In genomic region chr16:18400472-18401216, GRCm38 (mm10) we compare ENCODE assay signal across 9 mouse cellular contexts. TPM values are rescaled to one million over a fixed set of nuclear protein-coding genes. Genes with fewer than 3 reads are reported as not detected.
DNase-seq lines count a peak whose midpoint lies in the region; ATAC-seq lines count a peak whose summit lies in the region.
"Had no signal": no experiment of that assay in that cellular context is flagged by ENCODE, and none has a peak within 500 bp of the region (broad histone marks: within the 10 kb centered on the region; RNA-seq: fewer than 3 reads in every experiment).

No protein-coding gene starts in this region.

- no peak overlapping the region for H3K4me3 ChIP-seq in kidney, embryonic 15.5 days (replicated peaks)
- no peak overlapping the region for H3K4me3 ChIP-seq in forebrain, embryonic 11.5 days (ENCODE audit: low read depth, low read length)
- H3K4me3 ChIP-seq in midbrain, embryonic 12.5 days: peak overlapping the region; percentile 4; the same call in 1 of the 2 replicates
- H3K4me3 ChIP-seq: liver, embryonic 13.5 days had no signal

- H3K36me3 ChIP-seq in kidney, embryonic 15.5 days: peaks cover 78% of the 10 kb centered on the region
- H3K36me3 ChIP-seq in forebrain, embryonic 11.5 days (ENCODE audit: control insufficient read depth, insufficient read depth, low read length): peaks cover 38% of the 10 kb centered on the region; the same call in 1 of the 2 replicates
- peaks cover 87% of the 10 kb centered on the region for H3K36me3 ChIP-seq in midbrain, embryonic 12.5 days

- no peaks in the 10 kb centered on the region for H3K9me3 ChIP-seq in kidney, embryonic 15.5 days (replicated peaks)
- H3K9me3 ChIP-seq in forebrain, embryonic 11.5 days (ENCODE audit: control insufficient read depth, low read length): no peaks in the 10 kb centered on the region
- H3K9me3 ChIP-seq in midbrain, embryonic 12.5 days: no peaks in the 10 kb centered on the region
- H3K9me3 ChIP-seq: liver, embryonic 13.5 days had no signal

- no peaks in the 10 kb centered on the region for H3K27me3 ChIP-seq in kidney, embryonic 15.5 days
- no peaks in the 10 kb centered on the region for H3K27me3 ChIP-seq in forebrain, embryonic 11.5 days (ENCODE audit: control insufficient read depth, insufficient read depth, low read length)
- no peaks in the 10 kb centered on the region for H3K27me3 ChIP-seq in midbrain, embryonic 12.5 days
- H3K27me3 ChIP-seq: liver, embryonic 13.5 days had no signal

- ATAC-seq in kidney, embryonic 15.5 days (replicated peaks; ENCODE audit: low FRiP score): peak; percentile 27
- ATAC-seq in forebrain, embryonic 11.5 days (replicated peaks; ENCODE audit: low FRiP score): peak; percentile 89
- peak; percentile 92 for ATAC-seq in midbrain, embryonic 12.5 days (ENCODE audit: low FRiP score, low read depth)

- 53% methylated on average over 7 of the region's 7 CpGs for WGBS in kidney, embryonic 15.5 days
- WGBS in forebrain, embryonic 11.5 days: 32% methylated on average over 7 of the region's 7 CpGs
- WGBS in midbrain, embryonic 12.5 days: 12% methylated on average over 7 of the region's 7 CpGs

- H3K9ac ChIP-seq in kidney, embryonic 15.5 days: no peak overlapping the region
- H3K9ac ChIP-seq in forebrain, embryonic 11.5 days (ENCODE audit: low read length): peak overlapping the region; percentile 43
- H3K9ac ChIP-seq in midbrain, embryonic 12.5 days (replicated peaks): 0 out of 2 replicates have a peak overlapping the region, but pooled peaks have one; percentile 12
- H3K9ac ChIP-seq: liver, embryonic 13.5 days had no signal

- DNase-seq in kidney, postnatal 36 days: no peak
- peak; percentile 87 for DNase-seq in ZHBTc4 (ENCODE audit: low read depth, low spot score)
- peak; percentile 91 for DNase-seq in forebrain, embryonic 11.5 days (ENCODE audit: low spot score)
- DNase-seq in urinary bladder, postnatal 36 days (ENCODE audit: low spot score in 2 of 2): no peak
- no peak for DNase-seq in spleen, adult 18-20 months
- DNase-seq in adipocyte (ENCODE audit: low spot score): no peak
- DNase-seq: liver, embryonic 13.5 days had no signal

- peaks cover 21% of the 10 kb centered on the region for H3K4me1 ChIP-seq in kidney, embryonic 15.5 days
- peaks cover 37% of the 10 kb centered on the region for H3K4me1 ChIP-seq in forebrain, embryonic 11.5 days (replicated peaks; ENCODE audit: control insufficient read depth, insufficient read depth, low read length)
- H3K4me1 ChIP-seq in midbrain, embryonic 12.5 days: peaks cover 62% of the 10 kb centered on the region

- H3K27ac ChIP-seq in kidney, embryonic 15.5 days: no peak overlapping the region
- peak overlapping the region; percentile 88 for H3K27ac ChIP-seq in forebrain, embryonic 11.5 days (ENCODE audit: low read depth, low read length)
- peak overlapping the region; percentile 89 for H3K27ac ChIP-seq in midbrain, embryonic 12.5 days (replicated peaks)
- H3K27ac ChIP-seq: liver, embryonic 13.5 days had no signal

- no peak overlapping the region for H3K4me2 ChIP-seq in kidney, embryonic 15.5 days
- H3K4me2 ChIP-seq in forebrain, embryonic 11.5 days (ENCODE audit: low read depth, low read length, severe bottlenecking): peak overlapping the region; percentile 29; the same call in 1 of the 2 replicates
- peak overlapping the region; percentile 38 for H3K4me2 ChIP-seq in midbrain, embryonic 12.5 days (replicated peaks)
- H3K4me2 ChIP-seq: liver, embryonic 13.5 days had no signal

RNA-seq across cellular contexts. Expression of gene Txnrd2, which starts 25.5 kb away (rescaled TPM):
- 28.1 and 29.1 TPM in 2 replicates for polyA plus RNA-seq in kidney, embryonic 15.5 days (2015; fragmentation: Nextera tagmentation; extraction: Ambion mirVana)
- polyA plus RNA-seq in forebrain, embryonic 11.5 days (2014; fragmentation: Nextera tagmentation; extraction: Ambion mirVana): 24.8 and 26.7 TPM in 2 replicates
- 22.5 and 23.8 TPM in 2 replicates for polyA plus RNA-seq in midbrain, embryonic 12.5 days (2016; fragmentation: Nextera tagmentation; extraction: Ambion mirVana)

RNA-seq across cellular contexts. Expression of gene Comt, which starts 26.0 kb away (rescaled TPM):
- 97.2 and 103 TPM in 2 replicates for polyA plus RNA-seq in kidney, embryonic 15.5 days (2015; fragmentation: Nextera tagmentation; extraction: Ambion mirVana)
- 53.6 and 55.2 TPM in 2 replicates for polyA plus RNA-seq in forebrain, embryonic 11.5 days (2014; fragmentation: Nextera tagmentation; extraction: Ambion mirVana)
- 54.9 and 60.1 TPM in 2 replicates for polyA plus RNA-seq in midbrain, embryonic 12.5 days (2016; fragmentation: Nextera tagmentation; extraction: Ambion mirVana)

RNA-seq across cellular contexts. Expression of gene Arvcf, which starts 52.7 kb away (rescaled TPM):
- polyA plus RNA-seq in kidney, embryonic 15.5 days (2015; fragmentation: Nextera tagmentation; extraction: Ambion mirVana): 23.7 and 27.1 TPM in 2 replicates
- polyA plus RNA-seq in forebrain, embryonic 11.5 days (2014; fragmentation: Nextera tagmentation; extraction: Ambion mirVana): 99.4 and 103 TPM in 2 replicates
- 129 and 134 TPM in 2 replicates for polyA plus RNA-seq in midbrain, embryonic 12.5 days (2016; fragmentation: Nextera tagmentation; extraction: Ambion mirVana)

RNA-seq across cellular contexts. Expression of gene Tango2, which starts 52.7 kb away (rescaled TPM):
- 22.5 and 29.2 TPM in 2 replicates for polyA plus RNA-seq in kidney, embryonic 15.5 days (2015; fragmentation: Nextera tagmentation; extraction: Ambion mirVana)
- polyA plus RNA-seq in forebrain, embryonic 11.5 days (2014; fragmentation: Nextera tagmentation; extraction: Ambion mirVana): 39.1 and 40.4 TPM in 2 replicates
- polyA plus RNA-seq in midbrain, embryonic 12.5 days (2016; fragmentation: Nextera tagmentation; extraction: Ambion mirVana): 48.2 and 49.7 TPM in 2 replicates

Comparison
In these comparisons a context has a peak if more than half of its experiments do, and no peak if none do; other contexts are left out.
1. ATAC-seq: peak in every context shown above with its lines; median percentile 92 in midbrain, embryonic 12.5 days; 89 in forebrain, embryonic 11.5 days; 27 in kidney, embryonic 15.5 days.
2. DNase-seq: peak in ZHBTc4 (single experiment) and forebrain, embryonic 11.5 days (single experiment); none in kidney, postnatal 36 days (0 of 2), urinary bladder, postnatal 36 days (0 of 2), spleen, adult 18-20 months (0 of 2) and adipocyte (single experiment).